Mouse (Mus musculus): Measurements from ENCODE around the gene Sox15. TPM values are rescaled to one million over a fixed set of nuclear protein-coding genes. Genes with fewer than 3 reads are reported as not detected.

The Sox15 gene
- polyA plus RNA-seq, 1 experiment from 2014 or later = 0.13 TPM

DNA sequence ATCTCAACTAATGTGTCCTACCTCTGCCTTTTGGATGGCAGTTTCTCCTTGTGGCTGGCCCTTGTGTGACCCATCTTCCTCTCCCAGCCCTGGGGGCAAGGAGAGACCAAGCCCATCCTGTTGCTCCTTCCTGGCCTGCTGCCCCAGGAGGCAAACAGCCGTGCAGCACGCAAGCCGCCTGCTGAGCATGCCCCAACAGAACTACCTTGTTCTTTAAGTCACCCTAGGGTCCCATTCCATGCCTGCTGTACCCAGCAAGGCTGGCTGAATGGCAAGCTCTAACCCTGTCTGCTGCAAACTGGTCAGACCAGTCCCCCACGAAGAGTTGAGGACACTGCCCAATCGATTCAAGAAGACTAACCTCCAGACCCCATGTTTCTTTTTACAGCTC, 946 bp downstream of the Sox15 start:
- peaks cover 50% of the 10 kb centered on the region for H3K36me3 ChIP-seq (replicated peaks; ENCODE audit: insufficient read depth, low read length)
- 79% methylated on average over 5 of the region's 5 CpGs for WGBS (ENCODE audit: insufficient replicate concordance)
- no peak overlapping the region for H3K9ac ChIP-seq (replicated peaks)
- peaks cover 8% of the 10 kb centered on the region for H3K4me1 ChIP-seq (ENCODE audit: insufficient read depth)
- no peaks in the 10 kb centered on the region for H3K27me3 ChIP-seq (ENCODE audit: insufficient read depth, low read length)
- H3K4me2 ChIP-seq (ENCODE audit: low read depth, low read length) = no peak overlapping the region
- no peaks in the 10 kb centered on the region for H3K9me3 ChIP-seq (ENCODE audit: low read length)
- TF ChIP-seq CTCF (IDR thresholded peaks at IDR 0.05; ENCODE audit: low read depth) (no peak), EP300 (IDR thresholded peaks at IDR 0.05; ENCODE audit: low read depth) (no peak)
- H3K27ac ChIP-seq (ENCODE audit: low read depth) = no peak overlapping the region
- no peak overlapping the region for H3K4me3 ChIP-seq (ENCODE audit: low read depth, low read length)
- ATAC-seq (no peak), DNase-seq (no peak)

DNA sequence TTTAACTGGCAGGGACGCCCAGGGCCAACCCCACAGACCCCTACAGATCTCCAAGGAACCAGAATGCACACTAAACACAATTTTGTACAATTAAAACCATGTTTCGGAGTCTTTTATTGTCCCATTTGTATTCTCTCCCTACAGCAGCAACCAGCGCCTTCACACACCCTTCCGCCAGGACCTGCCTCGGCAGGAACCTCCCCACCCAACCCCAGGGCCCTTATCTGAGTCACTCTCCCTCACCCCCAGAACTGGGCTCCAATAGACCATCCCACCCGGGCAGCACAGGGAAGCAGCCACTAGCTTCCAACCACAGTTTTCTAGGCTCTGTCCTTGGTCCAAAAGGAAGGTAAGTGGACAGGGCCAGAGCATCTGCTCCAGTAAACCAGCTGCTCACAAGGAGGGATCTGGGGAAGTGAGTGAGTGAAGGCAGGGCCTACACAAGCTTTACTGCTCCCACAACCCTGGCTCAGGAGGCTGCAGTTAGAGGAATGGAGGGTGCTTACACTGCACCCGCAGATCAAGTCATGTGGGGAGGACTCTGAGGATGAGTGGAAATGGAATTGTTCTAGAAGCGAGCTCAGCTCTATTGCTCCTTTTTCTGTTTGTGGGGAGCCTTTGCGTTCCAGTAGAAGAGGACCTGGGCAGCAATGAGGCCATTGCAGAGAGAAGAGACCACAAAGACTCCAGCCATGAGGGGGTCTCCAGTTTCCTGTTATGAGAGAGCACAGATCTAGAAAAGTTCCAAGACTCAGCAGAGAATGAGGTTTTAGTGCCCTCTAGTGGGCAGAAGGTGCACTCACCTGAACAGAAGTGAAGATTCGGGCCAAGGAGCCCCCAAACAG, 1.7 kb downstream of the Sox15 start:
- Histone ChIP-seq H3K27ac (ENCODE audit: low read depth) (no peak overlapping the region), H3K36me3 (replicated peaks; ENCODE audit: insufficient read depth, low read length) (peaks cover 43% of the 10 kb centered on the region), H3K4me3 (ENCODE audit: low read depth, low read length) (no peak overlapping the region), H3K9ac (replicated peaks) (no peak overlapping the region), H3K9me3 (ENCODE audit: low read length) (no peaks in the 10 kb centered on the region), H3K4me1 (ENCODE audit: insufficient read depth) (peaks cover 14% of the 10 kb centered on the region), H3K4me2 (ENCODE audit: low read depth, low read length) (no peak overlapping the region), H3K27me3 (ENCODE audit: insufficient read depth, low read length) (no peaks in the 10 kb centered on the region)
- ATAC-seq (no peak), DNase-seq (peak; percentile 61)
- TF ChIP-seq CTCF (IDR thresholded peaks at IDR 0.05; ENCODE audit: low read depth) = peak; percentile 92
- TF ChIP-seq EP300 (IDR thresholded peaks at IDR 0.05; ENCODE audit: low read depth) = no peak
- 68% methylated on average over 10 of the region's 10 CpGs for WGBS (ENCODE audit: insufficient replicate concordance)

DNA sequence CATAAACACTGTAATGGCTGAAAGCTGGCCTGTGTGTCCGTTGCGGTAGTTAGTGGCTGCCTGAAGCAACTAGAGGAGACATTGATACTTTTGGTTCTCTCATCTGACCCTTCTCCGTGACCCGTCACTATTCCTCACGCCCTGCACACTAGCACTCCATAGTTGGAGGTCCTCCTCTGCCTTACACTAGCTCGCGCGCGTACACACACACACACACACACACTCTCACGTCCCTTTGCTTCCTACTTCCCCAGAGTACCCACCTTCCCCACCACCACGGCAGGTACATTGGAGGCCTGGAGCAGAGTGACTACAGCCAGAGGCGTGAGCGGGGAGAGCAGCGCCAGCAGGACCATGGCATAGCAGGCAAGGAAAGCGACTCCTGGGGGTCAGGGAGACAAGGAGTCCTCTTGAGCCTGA, 2.4 kb downstream of the Sox15 start:
- no peak overlapping the region for H3K4me2 ChIP-seq (ENCODE audit: low read depth, low read length)
- 87% methylated on average over 15 of the region's 15 CpGs for WGBS (ENCODE audit: insufficient replicate concordance)
- peaks cover 14% of the 10 kb centered on the region for H3K4me1 ChIP-seq (ENCODE audit: insufficient read depth)
- ATAC-seq (no peak), DNase-seq (no peak)
- no peak overlapping the region for H3K4me3 ChIP-seq (ENCODE audit: low read depth, low read length)
- H3K9ac ChIP-seq (replicated peaks) = no peak overlapping the region
- H3K9me3 ChIP-seq (ENCODE audit: low read length) = no peaks in the 10 kb centered on the region
- TF ChIP-seq CTCF (IDR thresholded peaks at IDR 0.05; ENCODE audit: low read depth) (no peak), EP300 (IDR thresholded peaks at IDR 0.05; ENCODE audit: low read depth) (no peak)
- peaks cover 36% of the 10 kb centered on the region for H3K36me3 ChIP-seq (replicated peaks; ENCODE audit: insufficient read depth, low read length)
- H3K27ac ChIP-seq (ENCODE audit: low read depth) = no peak overlapping the region
- no peaks in the 10 kb centered on the region for H3K27me3 ChIP-seq (ENCODE audit: insufficient read depth, low read length)

DNA sequence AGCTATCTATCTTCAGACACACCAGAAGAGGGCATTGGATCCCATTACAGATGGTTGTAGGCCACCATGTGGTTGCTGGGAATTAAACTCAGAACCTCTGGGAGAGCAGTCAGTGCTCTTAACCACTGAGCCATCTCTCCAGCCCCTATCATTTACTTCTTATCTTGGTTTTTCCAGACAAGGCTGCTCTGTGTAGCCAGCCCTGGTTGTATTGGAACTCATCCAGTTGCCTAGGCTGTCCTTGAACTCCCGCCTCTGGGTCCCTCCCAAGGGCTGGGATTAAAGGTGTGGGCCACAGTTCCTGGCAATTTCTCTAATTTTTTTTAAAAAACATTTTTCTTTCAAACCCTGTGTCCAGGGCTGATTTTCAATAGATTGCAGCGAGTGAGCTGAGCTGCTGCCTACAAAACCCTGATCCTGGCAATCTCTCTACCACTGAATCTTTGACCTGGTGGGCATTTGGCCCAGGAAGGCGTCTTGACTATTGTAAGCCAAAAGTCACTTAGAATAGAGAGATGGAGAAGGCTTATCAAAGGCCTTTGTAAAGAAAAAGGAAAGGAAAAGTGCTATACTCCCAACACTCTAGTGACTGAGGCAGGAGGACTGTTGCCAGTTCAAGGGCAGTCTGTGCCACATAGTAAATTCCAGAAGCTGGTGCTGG, 6.2 kb downstream of the Sox15 start:
- Histone ChIP-seq H3K4me2 (ENCODE audit: low read depth, low read length) (peak overlapping the region; percentile 66), H3K9ac (replicated peaks) (peak overlapping the region; percentile 57), H3K4me3 (ENCODE audit: low read depth, low read length) (peak overlapping the region; percentile 53), H3K27ac (ENCODE audit: low read depth) (peak overlapping the region; percentile 97), H3K4me1 (ENCODE audit: insufficient read depth) (peaks cover 27% of the 10 kb centered on the region), H3K9me3 (ENCODE audit: low read length) (no peaks in the 10 kb centered on the region), H3K36me3 (replicated peaks; ENCODE audit: insufficient read depth, low read length) (peaks cover 39% of the 10 kb centered on the region), H3K27me3 (ENCODE audit: insufficient read depth, low read length) (no peaks in the 10 kb centered on the region)
- TF ChIP-seq EP300 (IDR thresholded peaks at IDR 0.05; ENCODE audit: low read depth) = no peak
- TF ChIP-seq CTCF (IDR thresholded peaks at IDR 0.05; ENCODE audit: low read depth) = no peak
- 49% methylated on average over 3 of the region's 3 CpGs for WGBS (ENCODE audit: insufficient replicate concordance)
- ATAC-seq = no peak
- no peak for DNase-seq

- ATAC-seq (peak; percentile 95), DNase-seq (peak; percentile 93)
- H3K36me3 ChIP-seq (replicated peaks; ENCODE audit: insufficient read depth, low read length) = peaks cover 34% of the 10 kb centered on the region
- WGBS (ENCODE audit: insufficient replicate concordance) = 1% methylated on average over 48 of the region's 48 CpGs
- H3K27ac ChIP-seq (ENCODE audit: low read depth) = peak within 1 kb of the TSS; percentile 97
- peak within 1 kb of the TSS; percentile 66 for H3K4me2 ChIP-seq (ENCODE audit: low read depth, low read length)
- H3K4me3 ChIP-seq (ENCODE audit: low read depth, low read length) = peak within 1 kb of the TSS; percentile 53
- H3K9me3 ChIP-seq (ENCODE audit: low read length) = no peaks in the 10 kb centered on the region
- TF ChIP-seq EP300 (IDR thresholded peaks at IDR 0.05; ENCODE audit: low read depth) (peak; percentile 64; the same call in 1 of the 2 replicates), CTCF (IDR thresholded peaks at IDR 0.05; ENCODE audit: low read depth) (peak; percentile 61)
- no peaks in the 10 kb centered on the region for H3K27me3 ChIP-seq (ENCODE audit: insufficient read depth, low read length)
- H3K9ac ChIP-seq (replicated peaks) = peak within 1 kb of the TSS; percentile 57
- peaks cover 25% of the 10 kb centered on the region for H3K4me1 ChIP-seq (ENCODE audit: insufficient read depth)
These were observed 7.3 kb downstream of the Sox15 start, which contains the start of gene Mpdu1 for GRCm38 (mm10) chr11:69662213-69662966. Mpdu1 (minus strand) TSS chr11:69662642.
